Mouse (Mus musculus): ENCODE measurements around the gene Asic1. TPM values are rescaled to one million over a fixed set of nuclear protein-coding genes. Genes with fewer than 3 reads are reported as not detected.

Asic1 gene
- polyA plus RNA-seq, 1 experiment from 2014 or later: 51.7 TPM

DNA sequence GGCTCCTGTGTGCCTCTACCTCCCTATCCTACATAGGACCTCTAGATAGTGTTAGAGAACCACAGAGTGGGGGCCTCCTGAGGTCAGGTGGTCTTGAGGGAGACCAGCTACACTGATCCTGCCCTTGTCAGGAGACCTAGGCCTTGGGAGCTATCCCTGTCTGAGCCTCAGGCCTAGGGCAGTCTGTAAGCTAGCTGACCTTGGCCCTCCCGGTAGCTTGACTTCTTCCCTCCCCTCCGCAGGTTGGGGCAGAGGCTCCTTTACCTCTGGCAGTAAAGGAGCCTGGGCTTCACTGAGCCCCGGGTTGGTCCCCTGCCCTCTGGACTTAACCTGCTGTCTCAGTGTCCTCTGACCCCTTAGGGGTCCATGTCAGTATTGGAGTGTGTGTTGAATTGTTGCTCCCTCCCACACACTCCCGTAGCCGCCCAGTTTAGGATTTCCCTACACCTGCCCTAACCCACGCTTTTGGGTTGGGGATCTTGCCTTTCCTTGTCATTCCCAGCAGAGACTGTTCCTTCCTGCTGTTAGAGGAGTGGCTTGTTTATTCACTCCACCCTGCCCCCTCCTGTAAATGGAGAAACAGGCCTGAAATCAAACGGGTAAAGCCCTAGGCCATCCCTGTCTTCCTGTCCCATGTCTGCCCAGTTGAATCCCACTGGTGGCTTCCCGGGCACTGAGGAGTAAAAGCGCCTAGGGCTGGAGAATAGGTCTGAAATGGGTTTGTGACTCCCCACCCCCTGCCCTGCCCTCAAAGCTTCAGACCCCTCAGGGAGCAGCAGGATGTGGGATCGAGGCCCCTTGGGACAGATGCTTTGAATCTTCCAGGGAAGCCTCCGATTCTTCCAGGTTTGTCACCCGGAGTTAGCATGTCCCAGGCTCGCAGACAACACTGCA lies 42.7 kb downstream of the Asic1 start:
- H3K27me3 ChIP-seq (ENCODE audit: control insufficient read depth, insufficient read depth, low read length): no peaks in the 10 kb centered on the region
- H3K9ac ChIP-seq: no peak overlapping the region
- no peak overlapping the region for H3K4me3 ChIP-seq (replicated peaks; ENCODE audit: low read length)
- peaks cover 16% of the 10 kb centered on the region for H3K4me1 ChIP-seq (replicated peaks; ENCODE audit: control insufficient read depth, insufficient read depth, low read length)
- no peaks in the 10 kb centered on the region for H3K9me3 ChIP-seq (ENCODE audit: control insufficient read depth, low read length)
- WGBS: 59% methylated on average over 13 of the region's 13 CpGs
- peaks cover 77% of the 10 kb centered on the region for H3K36me3 ChIP-seq (replicated peaks; ENCODE audit: control insufficient read depth, insufficient read depth)
- H3K27ac ChIP-seq: no peak overlapping the region
- no peak overlapping the region for H3K4me2 ChIP-seq (replicated peaks)
- DNase-seq (ENCODE audit: low spot score): no peak
- no peak for ATAC-seq (ENCODE audit: low FRiP score)

DNA sequence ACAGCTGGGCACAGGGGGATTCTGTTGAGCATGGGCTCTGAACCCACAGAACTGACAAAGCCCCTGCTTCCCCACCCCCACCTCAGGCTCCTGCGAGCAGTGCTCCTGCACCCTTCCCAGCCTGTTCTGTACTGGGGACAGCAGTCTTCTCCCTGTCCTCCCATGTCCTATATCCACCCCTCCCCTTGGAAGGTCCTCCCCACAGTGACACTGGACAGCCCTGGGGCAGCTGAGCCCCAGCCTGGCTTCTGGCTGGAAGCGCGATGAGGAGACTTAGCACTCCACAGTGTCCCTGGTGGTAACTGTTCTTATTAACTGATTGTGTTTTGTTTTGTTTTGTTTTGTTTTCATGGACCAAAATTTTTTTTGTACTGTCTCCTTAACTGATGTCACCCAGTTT lies 43.4 kb downstream of the Asic1 start:
- peaks cover 16% of the 10 kb centered on the region for H3K4me1 ChIP-seq (replicated peaks; ENCODE audit: control insufficient read depth, insufficient read depth, low read length)
- no peaks in the 10 kb centered on the region for H3K27me3 ChIP-seq (ENCODE audit: control insufficient read depth, insufficient read depth, low read length)
- 61% methylated on average over 3 of the region's 3 CpGs for WGBS
- ATAC-seq (ENCODE audit: low FRiP score): no peak
- H3K4me3 ChIP-seq (replicated peaks; ENCODE audit: low read length): no peak overlapping the region
- H3K4me2 ChIP-seq (replicated peaks): no peak overlapping the region
- no peaks in the 10 kb centered on the region for H3K9me3 ChIP-seq (ENCODE audit: control insufficient read depth, low read length)
- no peak overlapping the region for H3K9ac ChIP-seq
- peaks cover 76% of the 10 kb centered on the region for H3K36me3 ChIP-seq (replicated peaks; ENCODE audit: control insufficient read depth, insufficient read depth)
- H3K27ac ChIP-seq: no peak overlapping the region
- no peak for DNase-seq (ENCODE audit: low spot score)

DNA sequence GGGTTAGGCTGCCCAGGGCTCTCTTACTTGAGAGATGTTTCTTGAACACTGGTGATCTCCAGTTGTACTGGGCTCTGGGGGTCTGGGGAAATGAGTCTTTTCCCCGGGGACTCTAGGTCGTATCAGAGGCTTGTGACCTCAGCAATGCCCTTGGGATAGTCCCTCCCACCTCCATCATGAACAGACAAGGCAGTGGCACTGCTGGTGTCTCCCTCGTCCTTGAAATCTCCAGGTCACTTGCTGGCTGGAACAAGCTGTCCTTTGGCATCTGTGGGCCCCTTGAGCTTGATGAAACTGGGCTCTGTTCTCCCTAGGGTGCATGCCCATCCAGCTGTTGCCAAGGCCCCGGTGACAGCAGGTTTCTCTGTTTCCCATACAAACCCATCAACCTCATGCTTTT lies 44.0 kb downstream of the Asic1 start:
- Histone ChIP-seq H3K36me3 (replicated peaks; ENCODE audit: control insufficient read depth, insufficient read depth) (peaks cover 75% of the 10 kb centered on the region), H3K4me3 (replicated peaks; ENCODE audit: low read length) (no peak overlapping the region), H3K27ac (peak overlapping the region; percentile 74; the same call in 1 of the 2 replicates), H3K4me1 (replicated peaks; ENCODE audit: control insufficient read depth, insufficient read depth, low read length) (peaks cover 16% of the 10 kb centered on the region), H3K4me2 (replicated peaks) (no peak overlapping the region), H3K9ac (no peak overlapping the region), H3K9me3 (ENCODE audit: control insufficient read depth, low read length) (no peaks in the 10 kb centered on the region), H3K27me3 (ENCODE audit: control insufficient read depth, insufficient read depth, low read length) (no peaks in the 10 kb centered on the region)
- DNase-seq (ENCODE audit: low spot score) (no peak), ATAC-seq (ENCODE audit: low FRiP score) (no peak)
- WGBS: 60% methylated on average over 4 of the region's 4 CpGs

DNA sequence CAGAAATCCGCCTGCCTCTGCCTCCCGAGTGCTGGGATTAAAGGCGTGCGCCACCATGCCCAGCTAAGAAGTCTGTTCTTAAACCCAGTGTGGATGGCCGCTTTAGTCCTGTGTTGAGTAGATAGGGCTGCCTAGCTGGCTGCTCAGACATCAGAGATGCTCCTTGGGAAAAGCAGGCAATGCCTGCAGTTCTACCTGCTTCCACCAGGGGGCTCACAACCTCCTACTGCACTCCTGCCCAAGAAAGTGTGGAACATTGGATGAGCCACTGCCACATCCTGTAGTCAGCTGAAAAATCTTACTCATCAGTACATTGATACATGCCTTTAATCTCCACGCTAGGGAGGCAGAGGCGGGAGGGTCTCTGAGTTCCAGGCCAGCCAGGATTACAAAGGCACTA lies 44.7 kb downstream of the Asic1 start:
- H3K9ac ChIP-seq: no peak overlapping the region
- H3K4me1 ChIP-seq (replicated peaks; ENCODE audit: control insufficient read depth, insufficient read depth, low read length): peaks cover 16% of the 10 kb centered on the region
- DNase-seq (ENCODE audit: low spot score) (peak; percentile 86), ATAC-seq (ENCODE audit: low FRiP score) (peak; percentile 42; the same call in 1 of the 2 replicates)
- H3K36me3 ChIP-seq (replicated peaks; ENCODE audit: control insufficient read depth, insufficient read depth): peaks cover 68% of the 10 kb centered on the region
- H3K27ac ChIP-seq: peak overlapping the region; percentile 74
- no peaks in the 10 kb centered on the region for H3K27me3 ChIP-seq (ENCODE audit: control insufficient read depth, insufficient read depth, low read length)
- WGBS: 51% methylated on average over 7 of the region's 7 CpGs
- H3K4me2 ChIP-seq (replicated peaks): no peak overlapping the region
- H3K9me3 ChIP-seq (ENCODE audit: control insufficient read depth, low read length): no peaks in the 10 kb centered on the region
- H3K4me3 ChIP-seq (replicated peaks; ENCODE audit: low read length): no peak overlapping the region

DNA sequence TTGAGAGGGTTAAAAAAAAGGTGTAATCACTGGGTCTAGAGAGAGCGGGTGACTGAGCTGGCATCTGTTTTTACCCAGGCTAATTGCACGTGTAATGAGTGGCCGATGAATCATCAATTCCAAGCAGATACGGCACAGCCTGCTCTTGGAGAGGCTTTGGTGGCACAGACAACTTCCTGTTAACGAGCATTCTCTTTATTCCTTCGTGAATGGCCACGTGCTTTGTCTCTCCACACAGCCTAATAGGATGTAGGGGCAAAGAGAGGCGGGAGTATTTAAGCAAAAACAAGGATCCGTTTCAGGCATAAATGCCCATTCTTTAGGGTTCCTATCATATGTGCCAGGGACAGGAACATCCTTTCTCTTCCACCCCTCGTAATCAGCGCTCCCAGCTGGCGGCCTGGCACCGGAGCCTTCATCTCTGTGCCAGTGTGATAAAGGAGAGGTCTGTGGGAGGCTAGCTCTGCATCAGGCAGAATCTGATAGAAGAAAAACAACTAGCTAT lies 45.2 kb downstream of the Asic1 start:
- H3K9me3 ChIP-seq (ENCODE audit: control insufficient read depth, low read length): no peaks in the 10 kb centered on the region
- WGBS: 55% methylated on average over 13 of the region's 13 CpGs
- no peak overlapping the region for H3K4me3 ChIP-seq (replicated peaks; ENCODE audit: low read length)
- H3K4me1 ChIP-seq (replicated peaks; ENCODE audit: control insufficient read depth, insufficient read depth, low read length): peaks cover 16% of the 10 kb centered on the region
- ATAC-seq (ENCODE audit: low FRiP score) (peak; percentile 54), DNase-seq (ENCODE audit: low spot score) (no peak)
- H3K4me2 ChIP-seq (replicated peaks): no peak overlapping the region
- peak overlapping the region; percentile 74 for H3K27ac ChIP-seq
- no peaks in the 10 kb centered on the region for H3K27me3 ChIP-seq (ENCODE audit: control insufficient read depth, insufficient read depth, low read length)
- H3K9ac ChIP-seq: peak overlapping the region; percentile 31
- H3K36me3 ChIP-seq (replicated peaks; ENCODE audit: control insufficient read depth, insufficient read depth): peaks cover 66% of the 10 kb centered on the region

DNA sequence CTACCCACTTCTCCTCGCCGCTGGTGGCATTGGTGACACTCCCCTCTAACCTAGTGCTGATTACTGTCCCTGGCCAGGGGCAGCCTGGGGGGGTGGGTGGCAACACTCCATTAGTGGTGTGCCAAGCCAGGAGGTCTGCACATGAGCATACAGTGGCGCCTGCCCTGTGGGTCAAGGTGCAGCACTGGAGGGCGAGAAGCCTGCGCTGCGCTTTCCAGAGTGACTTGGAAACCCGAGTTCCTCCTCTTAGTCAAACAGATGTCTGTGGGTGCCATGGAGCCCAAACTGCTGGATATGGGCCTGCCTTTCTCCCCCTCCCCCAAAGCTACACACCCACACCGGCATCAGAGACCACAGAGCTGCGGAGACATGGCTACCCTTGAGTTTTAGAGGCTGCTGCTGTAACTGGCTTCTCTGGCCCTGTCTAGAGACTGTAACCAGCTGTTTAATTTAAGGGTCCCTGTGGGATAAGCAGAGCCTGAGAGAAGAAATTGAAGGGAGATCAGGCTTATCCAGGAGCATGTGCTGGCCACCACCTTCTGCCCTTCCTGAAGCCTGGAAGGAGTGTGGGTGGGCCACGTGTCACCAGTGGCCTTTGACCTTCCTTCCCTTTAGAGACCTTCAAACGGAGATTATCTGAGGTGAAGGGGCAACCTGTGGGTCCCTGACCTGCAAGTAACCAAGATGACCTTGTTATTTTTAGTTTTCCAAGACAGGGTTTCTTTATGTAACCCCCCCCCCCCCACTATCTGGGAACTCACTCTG lies 46.0 kb downstream of the Asic1 start:
- no peaks in the 10 kb centered on the region for H3K27me3 ChIP-seq (ENCODE audit: control insufficient read depth, insufficient read depth, low read length)
- H3K36me3 ChIP-seq (replicated peaks; ENCODE audit: control insufficient read depth, insufficient read depth): peaks cover 62% of the 10 kb centered on the region

DNA sequence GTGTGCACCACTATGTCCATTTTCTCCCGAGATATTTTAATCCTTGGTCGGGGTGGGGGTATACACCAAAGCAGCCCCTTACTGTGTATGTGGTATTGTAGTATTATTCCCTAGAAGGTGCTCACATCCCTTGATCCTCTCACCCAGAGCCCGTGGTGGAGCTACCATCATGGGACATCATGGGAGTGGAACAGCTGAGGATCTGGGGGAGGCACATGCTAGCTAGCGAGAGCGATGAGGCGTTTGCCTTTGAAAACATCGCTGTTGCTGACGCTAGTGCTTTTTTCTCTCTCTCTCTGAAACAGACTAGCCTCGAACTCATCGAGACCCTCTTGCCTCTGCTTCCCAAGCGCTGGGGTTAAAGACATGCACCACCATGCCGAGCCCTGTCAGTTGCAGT lies 46.6 kb downstream of the Asic1 start:
- WGBS: 82% methylated on average over 12 of the region's 12 CpGs

More for the DNA sequence above, 46.0 kb downstream of the Asic1 start:
- ATAC-seq (ENCODE audit: low FRiP score): no peak
- H3K27ac ChIP-seq: peak overlapping the region; percentile 74
- peaks cover 16% of the 10 kb centered on the region for H3K4me1 ChIP-seq (replicated peaks; ENCODE audit: control insufficient read depth, insufficient read depth, low read length)
- no peak overlapping the region for H3K4me3 ChIP-seq (replicated peaks; ENCODE audit: low read length)
- no peaks in the 10 kb centered on the region for H3K9me3 ChIP-seq (ENCODE audit: control insufficient read depth, low read length)
- H3K4me2 ChIP-seq (replicated peaks): no peak overlapping the region
- H3K9ac ChIP-seq: peak overlapping the region; percentile 31; the same call in 1 of the 2 replicates
- DNase-seq (ENCODE audit: low spot score): no peak
- WGBS: 69% methylated on average over 11 of the region's 11 CpGs

DNA sequence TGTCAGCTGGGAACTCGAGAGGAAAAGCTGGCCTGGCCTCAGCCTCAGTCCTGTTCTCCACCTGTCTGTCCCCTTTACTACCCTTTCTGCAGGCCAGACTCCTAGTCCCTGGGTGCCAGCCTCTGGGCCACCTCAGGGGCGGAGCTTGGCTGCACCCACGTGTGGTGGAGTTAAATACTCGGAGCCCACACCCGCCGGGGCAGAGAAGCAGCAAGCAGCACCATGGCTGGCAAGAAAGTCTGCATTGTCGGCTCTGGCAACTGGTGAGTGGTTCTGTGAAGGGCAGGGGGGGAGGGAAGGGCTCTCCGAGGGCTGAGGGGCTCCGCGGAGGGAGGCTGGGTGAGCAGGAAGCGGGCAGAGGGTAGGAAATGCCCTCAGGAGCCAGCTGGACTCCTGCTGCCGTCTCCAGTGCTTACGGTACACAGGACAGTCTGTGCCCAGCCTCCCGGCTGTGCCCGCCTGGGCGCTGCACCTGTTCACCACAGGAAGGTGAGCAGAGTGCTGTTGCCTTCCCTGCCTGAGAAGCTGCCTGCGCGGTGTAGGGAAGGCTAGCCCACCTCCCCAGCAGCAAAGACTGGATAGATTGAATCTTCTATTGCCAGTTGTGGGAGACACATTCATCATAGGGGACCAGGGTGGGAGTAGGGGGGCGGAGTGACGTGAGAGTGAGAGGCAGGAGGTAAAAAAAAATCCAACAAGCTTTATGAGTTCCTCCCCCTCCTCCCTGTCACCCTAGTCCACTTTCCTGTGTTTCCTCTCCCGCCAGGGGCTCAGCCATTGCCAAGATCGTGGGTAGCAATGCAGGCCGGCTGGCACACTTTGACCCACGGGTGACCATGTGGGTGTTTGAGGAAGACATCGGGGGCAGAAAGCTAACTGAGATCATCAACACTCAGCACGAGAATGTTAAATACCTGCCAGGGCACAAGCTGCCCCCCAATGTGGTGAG lies 47.5 kb downstream of the Asic1 start, which contains the start of gene Gpd1:
Gene Gpd1 (plus strand): TSS at position 130 of the 949 bp plus-strand sequence.
- no peak within 1 kb of the TSS for H3K4me3 ChIP-seq (replicated peaks; ENCODE audit: low read length)
- H3K27ac ChIP-seq: peak within 1 kb of the TSS; percentile 74
- 58% methylated on average over 26 of the region's 26 CpGs for WGBS
- no peaks in the 10 kb centered on the region for H3K27me3 ChIP-seq (ENCODE audit: control insufficient read depth, insufficient read depth, low read length)
- no peaks in the 10 kb centered on the region for H3K9me3 ChIP-seq (ENCODE audit: control insufficient read depth, low read length)
- no peak within 1 kb of the TSS for H3K9ac ChIP-seq
- H3K36me3 ChIP-seq (replicated peaks; ENCODE audit: control insufficient read depth, insufficient read depth): peaks cover 56% of the 10 kb centered on the region
- H3K4me1 ChIP-seq (replicated peaks; ENCODE audit: control insufficient read depth, insufficient read depth, low read length): peaks cover 16% of the 10 kb centered on the region
- ATAC-seq (ENCODE audit: low FRiP score) (no peak), DNase-seq (ENCODE audit: low spot score) (peak; percentile 35)
- H3K4me2 ChIP-seq (replicated peaks): no peak within 1 kb of the TSS

More for the DNA sequence above, 46.6 kb downstream of the Asic1 start:
- no peaks in the 10 kb centered on the region for H3K9me3 ChIP-seq (ENCODE audit: control insufficient read depth, low read length)
- H3K27me3 ChIP-seq (ENCODE audit: control insufficient read depth, insufficient read depth, low read length): no peaks in the 10 kb centered on the region
- DNase-seq (ENCODE audit: low spot score): no peak
- ATAC-seq (ENCODE audit: low FRiP score): no peak
- H3K4me3 ChIP-seq (replicated peaks; ENCODE audit: low read length): no peak overlapping the region
- H3K9ac ChIP-seq: no peak overlapping the region
- no peak overlapping the region; the same call in 1 of the 2 replicates for H3K27ac ChIP-seq
- H3K4me2 ChIP-seq (replicated peaks): no peak overlapping the region
- H3K4me1 ChIP-seq (replicated peaks; ENCODE audit: control insufficient read depth, insufficient read depth, low read length): peaks cover 16% of the 10 kb centered on the region
- H3K36me3 ChIP-seq (replicated peaks; ENCODE audit: control insufficient read depth, insufficient read depth): peaks cover 56% of the 10 kb centered on the region

Measured in hindbrain, embryonic 14.5 days (tissue).